Mouse (Mus musculus): ENCODE measurements around the gene Gm49396.
A peak's percentile ranks its signal among the peaks of the same experiment; 100 is the strongest.

Gm49396 gene

GRCm38 (mm10) chr7:30610043-30610442, 46.9 kb downstream of the Gm49396 start:
- DNase-seq (ENCODE audit: low spot score in 2 of 2), result peak; percentile 44 to 52

- no peak for DNase-seq (ENCODE audit: low spot score in 2 of 2)
Measured at GRCm38 (mm10) chr7:30612654-30613402, 49.7 kb downstream of the Gm49396 start, which contains the start of gene Upk1a. TSS of gene Upk1a (minus strand) at chr7:30612847.

- DNase-seq (ENCODE audit: low spot score in 2 of 2), result peak in 1 of 2 experiments; percentile 41
Measured at GRCm38 (mm10) chr7:30613529-30614112, 50.5 kb downstream of the Gm49396 start.

- no peak for DNase-seq (ENCODE audit: low spot score in 2 of 2)
Measured at GRCm38 (mm10) chr7:30614454-30614853, 51.3 kb downstream of the Gm49396 start.

GRCm38 (mm10) chr7:30615049-30615760, 52.1 kb downstream of the Gm49396 start:
- DNase-seq (ENCODE audit: low spot score in 2 of 2), result no peak
